Mouse (Mus musculus) liver, postnatal 0 days (tissue): ENCODE results near the gene Cul4b. TPM values are rescaled to one million over a fixed set of nuclear protein-coding genes. Genes with fewer than 3 reads are reported as not detected.
A peak's percentile ranks its signal among the peaks of the same experiment; 100 is the strongest.
"Not testable (repeated sequence)": the region's sequence is repeated elsewhere in the genome, so short reads cannot be mapped to it uniquely, and the experiment has no call there.

Source experiments
- ATAC-seq: fragments of 200-750 bp; cut with Nextera tagmentation; 2 replicates; pipeline ENCODE4 v1.8.0; 2017; ENCODE audit warnings: mild to moderate bottlenecking, moderate library complexity
- DNase-seq: peaks from one replicate; pipeline ENCODE4 v3.0.0-alpha.2; 2016
- H3K27ac ChIP-seq: fragments of 300-500 bp; sonication (generic); 2 replicates; pipeline ENCODE4 v1.5.1; 2014; ENCODE audit warnings: antibody characterized with exemption, moderate library complexity, mild to moderate bottlenecking, low read depth
- H3K27me3 ChIP-seq: fragments of 300-500 bp; sonication (generic); 2 replicates; pipeline ENCODE4 v1.6.1; 2014; ENCODE audit warnings: low read length, control low read depth, mixed read lengths; ENCODE audit not compliant: insufficient read depth
- H3K36me3 ChIP-seq: fragments of 300-500 bp; sonication (generic); replicated peaks from 2 replicates; pipeline ENCODE4 v1.6.1; 2014; ENCODE audit warnings: mild to moderate bottlenecking, control low read depth, low read length, moderate library complexity, mixed read lengths; ENCODE audit not compliant: insufficient read depth
- H3K4me1 ChIP-seq: fragments of 300-500 bp; sonication (generic); 2 replicates; pipeline ENCODE4 v1.6.1; 2014; ENCODE audit warnings: antibody characterized with exemption, mild to moderate bottlenecking, control low read depth; ENCODE audit not compliant: insufficient read depth
- H3K4me2 ChIP-seq: fragments of 300-500 bp; sonication (generic); 2 replicates; pipeline ENCODE4 v1.6.1; 2014; ENCODE audit warnings: low read depth, mild to moderate bottlenecking, low read length, moderate library complexity, mixed read lengths
- H3K4me3 ChIP-seq: fragments of 300-500 bp; sonication (generic); 2 replicates; pipeline ENCODE4 v1.5.1; 2014; ENCODE audit warnings: low read depth, low read length
- H3K9ac ChIP-seq: fragments of 300-500 bp; sonication (generic); replicated peaks from 2 replicates; pipeline ENCODE4 v1.6.1; 2014; ENCODE audit warnings: mild to moderate bottlenecking, moderate library complexity
- H3K9me3 ChIP-seq: fragments of 300-500 bp; sonication (generic); 2 replicates; pipeline ENCODE4 v1.6.1; 2016; ENCODE audit warnings: mild to moderate bottlenecking, control low read depth, low read length, mixed read lengths
- CTCF ChIP-seq: sonication (generic); IDR thresholded peaks from 2 replicates; pipeline ENCODE4 v1.5.1; 2016; ENCODE audit warnings: antibody characterized with exemption, low read depth
- EP300 ChIP-seq: IDR thresholded peaks from 2 replicates; pipeline ENCODE4 v1.6.1; 2016; ENCODE audit warnings: antibody characterized with exemption, low read depth, mild to moderate bottlenecking
- WGBS: fragments of 180-500 bp; shearing (Covaris S2); extraction: QIAGEN DNeasy Blood & Tissue Kit; methylation state at CpG from one replicate; pipeline ENCODE4 v1.1.7; 2014; ENCODE audit not compliant: insufficient replicate concordance; 5-methylcytosine and 5-hydroxymethylcytosine counted together
- polyA plus RNA-seq: library from polyadenylated mRNA; unstranded; fragments of >200 nt; fragmentation: Nextera tagmentation; extraction: Ambion mirVana; gene quantifications from 2 replicates; pipeline ENCODE4 v1.2.1, GENCODE M21; 2015

The Cul4b gene
- polyA plus RNA-seq, 1 experiment from 2014 or later = 7.2 TPM

- DNase-seq = no peak
- Histone ChIP-seq H3K36me3 (peaks cover 11% of the 10 kb centered on the region; the same call in 1 of the 2 replicates), H3K4me3 (no peak overlapping the region), H3K4me2 (no peak overlapping the region), H3K27me3 (no peaks in the 10 kb centered on the region), H3K27ac (no peak overlapping the region), H3K4me1 (no peaks in the 10 kb centered on the region), H3K9me3 (no peaks in the 10 kb centered on the region), H3K9ac (no peak overlapping the region)
- no peak for TF ChIP-seq EP300
- TF ChIP-seq CTCF = no peak
- no peak for ATAC-seq
These were observed 22.7 kb downstream of the Cul4b start for GRCm38 (mm10) chrX:38553255-38553654.

GRCm38 (mm10) chrX:38514556-38514955 is 61.4 kb downstream of the Cul4b start:
- ATAC-seq (no peak), DNase-seq (peak; percentile 43)
- TF ChIP-seq EP300 (no peak), CTCF (peak; percentile 76)
- Histone ChIP-seq H3K36me3 (no peaks in the 10 kb centered on the region), H3K4me2 (no peak overlapping the region), H3K9me3 (no peaks in the 10 kb centered on the region), H3K27me3 (no peaks in the 10 kb centered on the region), H3K4me1 (no peaks in the 10 kb centered on the region), H3K27ac (no peak overlapping the region), H3K9ac (no peak overlapping the region), H3K4me3 (no peak overlapping the region)
- 3% methylated on average over 7 of the region's 7 CpGs for WGBS

- no peaks in the 10 kb centered on the region for H3K9me3 ChIP-seq
- H3K4me2 ChIP-seq = no peak overlapping the region
- DNase-seq = no peak
- H3K4me3 ChIP-seq = no peak overlapping the region
- no peak for ATAC-seq
- H3K9ac ChIP-seq = no peak overlapping the region
- no peaks in the 10 kb centered on the region for H3K36me3 ChIP-seq
- no peak overlapping the region for H3K27ac ChIP-seq
- 82% methylated on average over 14 of the region's 14 CpGs for WGBS
- H3K27me3 ChIP-seq = no peaks in the 10 kb centered on the region
- H3K4me1 ChIP-seq = no peaks in the 10 kb centered on the region
- TF ChIP-seq EP300 = no peak
These were observed 71.2 kb downstream of the Cul4b start for GRCm38 (mm10) chrX:38504846-38505245.

- not testable (repeated sequence) for H3K4me1 ChIP-seq, H3K9ac ChIP-seq, H3K27me3 ChIP-seq, H3K9me3 ChIP-seq, H3K4me2 ChIP-seq, H3K27ac ChIP-seq, ATAC-seq, H3K36me3 ChIP-seq, DNase-seq, H3K4me3 ChIP-seq
- peak; percentile 51 for TF ChIP-seq CTCF
- 67% methylated on average over 5 of the region's 5 CpGs for WGBS
These were observed 73.8 kb downstream of the Cul4b start for GRCm38 (mm10) chrX:38502182-38502581.

GRCm38 (mm10) chrX:38485464-38485863 is 90.5 kb downstream of the Cul4b start:
- not testable (repeated sequence) for H3K4me2 ChIP-seq, H3K9me3 ChIP-seq, H3K27me3 ChIP-seq, H3K9ac ChIP-seq, H3K36me3 ChIP-seq, H3K4me1 ChIP-seq, ATAC-seq, H3K4me3 ChIP-seq
- peak overlapping the region; percentile 16; the same call in 1 of the 2 replicates for H3K27ac ChIP-seq
- 29% methylated on average over 20 of the region's 20 CpGs for WGBS
- DNase-seq = peak; percentile 16

Other genes starting within 250 kb of the Cul4b start
- gene Lamp2, start 119.7 kb downstream of the Cul4b start, polyA plus RNA-seq = 208 and 213 TPM in 2 replicates
- gene Mcts1, start 24.4 kb upstream of the Cul4b start, polyA plus RNA-seq = 49.6 and 50.5 TPM in 2 replicates
- gene C1galt1c1, start 58.9 kb upstream of the Cul4b start, polyA plus RNA-seq = 14.2 and 14.8 TPM in 2 replicates
- gene 6030498E09Rik, start 196.5 kb upstream of the Cul4b start, polyA plus RNA-seq = 0.19 and 0.21 TPM in 2 replicates